Mouse (Mus musculus): ENCODE results near the gene Muc1.

Gene Muc1

DNA sequence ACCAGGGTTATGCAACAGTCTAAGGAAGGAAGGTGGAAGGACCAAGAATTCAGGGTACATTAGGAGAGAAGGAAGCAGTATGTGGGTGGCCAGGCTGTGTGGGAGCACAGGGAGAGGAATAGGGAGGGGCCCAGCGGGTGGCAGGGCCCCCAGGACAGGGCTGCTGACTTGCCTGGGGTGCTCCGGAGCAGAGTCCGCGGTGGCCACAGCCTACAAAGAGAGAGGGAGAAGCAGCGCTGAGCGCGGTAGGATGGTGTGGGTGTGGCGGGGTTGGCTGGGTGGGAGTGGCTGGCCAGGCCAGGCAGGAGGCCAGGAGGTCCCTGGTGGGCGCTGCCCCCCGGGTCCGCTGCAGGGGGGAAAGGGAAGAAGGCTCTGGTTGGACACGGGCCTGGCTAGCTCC lies 9.6 kb downstream of the Muc1 start:
- DNase-seq, result no peak

DNA sequence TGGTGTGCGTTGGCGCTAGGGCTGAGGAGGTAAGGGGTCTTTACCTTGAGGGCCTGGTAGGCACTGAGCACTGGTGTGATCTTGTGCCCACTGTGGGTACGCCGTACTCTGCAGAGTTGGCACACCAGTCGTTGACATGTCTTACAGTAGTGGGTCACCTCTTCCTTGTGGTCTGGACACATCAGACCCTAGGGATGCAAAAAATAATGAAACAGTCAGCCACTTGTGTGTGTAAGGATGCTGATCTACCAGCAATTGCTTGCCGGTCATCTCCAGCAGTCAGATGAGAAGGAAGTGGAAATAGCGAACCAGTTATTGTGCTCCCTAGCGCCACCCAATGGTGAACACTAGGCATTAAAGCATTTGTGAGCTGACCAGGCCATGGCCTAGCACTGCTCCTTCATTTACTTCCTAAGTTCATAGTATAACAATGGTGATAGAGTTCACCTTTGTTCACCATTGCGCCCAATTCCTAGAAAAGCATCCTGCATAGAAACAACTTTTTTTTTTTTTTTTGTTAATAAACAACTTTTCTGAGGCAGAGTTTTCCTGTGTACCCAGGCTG lies 13.6 kb downstream of the Muc1 start:
- peak; percentile 73 to 78 for DNase-seq

DNA sequence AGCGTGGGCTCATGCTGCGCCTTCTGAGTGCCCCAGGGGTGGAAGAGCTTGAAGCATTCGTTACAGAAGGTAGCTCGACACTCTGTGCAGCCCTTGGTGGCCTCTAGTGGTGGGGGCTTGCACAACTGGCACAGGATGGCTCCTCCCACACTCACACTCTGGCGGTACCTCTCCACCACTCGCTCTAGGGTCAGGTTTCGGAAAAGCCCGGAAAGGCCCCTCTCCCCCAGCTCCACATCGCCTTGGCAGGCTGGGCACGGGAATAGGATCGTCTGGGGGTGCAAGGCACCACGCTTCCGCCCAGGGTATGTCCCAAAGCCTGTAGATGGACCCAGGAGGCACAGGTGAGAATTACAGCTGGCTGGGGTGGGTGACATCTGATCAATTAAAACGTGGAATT lies 14.8 kb downstream of the Muc1 start:
- peak; percentile 64 to 66 for DNase-seq

DNA sequence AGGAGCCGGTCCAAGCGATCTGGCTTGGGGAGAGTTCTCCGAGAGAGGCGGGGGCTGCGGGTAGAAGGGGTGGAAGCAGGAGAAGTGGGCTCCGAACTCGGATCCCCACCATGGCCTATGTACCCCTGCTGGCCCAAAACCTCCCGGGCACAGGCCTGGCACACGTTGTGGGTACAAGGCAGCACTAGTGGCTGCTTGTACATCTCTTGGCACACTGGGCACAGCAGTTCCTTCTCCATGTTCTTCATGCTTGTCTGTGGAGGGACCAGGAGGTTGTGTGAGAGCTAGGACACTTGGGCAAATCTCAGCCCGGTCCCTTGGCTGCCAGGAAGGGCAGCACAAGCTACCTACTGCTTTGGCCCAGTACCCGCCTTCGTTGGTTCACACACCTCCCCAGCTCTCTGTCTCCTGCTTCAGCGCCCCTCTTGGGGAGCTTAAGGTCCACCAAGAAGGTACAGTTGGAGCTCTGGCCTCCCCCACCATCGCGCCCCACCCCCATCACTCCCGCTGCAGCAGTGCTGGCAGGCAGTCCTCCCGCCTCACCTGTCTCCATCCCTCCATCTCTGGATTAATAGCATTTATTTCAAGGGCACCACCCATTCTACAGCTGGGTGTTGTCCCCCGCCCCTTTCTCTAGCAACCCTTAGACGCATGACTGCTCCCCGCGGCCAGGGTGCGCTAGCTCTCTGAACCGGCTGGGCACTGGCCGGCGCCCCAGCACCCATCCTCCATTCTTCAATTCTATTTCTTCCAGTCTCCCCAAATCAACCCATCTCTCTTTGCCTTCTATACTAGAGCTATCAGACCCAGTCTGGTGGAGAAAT lies 15.5 kb downstream of the Muc1 start:
- DNase-seq, result peak; percentile 49 to 56

DNA sequence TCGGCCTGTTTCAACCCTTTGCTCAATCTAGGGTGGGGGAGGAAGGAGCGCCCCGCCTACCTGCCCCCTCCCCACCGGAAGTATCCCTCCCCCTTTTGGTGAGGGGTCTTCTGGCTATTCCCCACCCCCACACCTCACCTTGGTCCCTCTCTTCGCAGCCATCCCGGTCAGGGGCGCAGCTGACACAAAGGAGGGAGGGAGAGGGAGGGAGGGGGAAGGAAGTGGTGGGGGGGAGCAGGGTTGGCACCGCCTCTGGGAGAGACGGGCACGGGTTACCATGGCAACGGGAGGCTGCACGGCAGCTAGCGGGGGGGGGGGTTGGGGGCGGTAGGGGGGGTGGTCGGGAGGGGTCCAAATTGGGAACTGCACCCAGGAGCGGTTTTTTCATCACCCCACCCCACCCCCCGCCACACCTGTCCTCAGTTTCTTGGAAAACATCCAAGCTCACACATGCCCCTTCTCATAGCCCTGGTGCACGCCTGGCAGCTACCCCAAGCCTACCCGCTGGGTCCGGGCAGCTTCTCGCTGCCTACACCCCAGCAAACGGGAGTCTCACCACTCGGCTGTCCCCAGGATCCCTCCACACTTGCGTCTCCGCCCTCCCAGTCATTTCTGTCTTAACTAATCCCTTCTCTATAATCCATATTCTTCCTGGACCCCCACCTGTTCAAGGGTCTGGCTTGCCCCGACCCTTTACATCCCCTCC lies 16.3 kb downstream of the Muc1 start:
- DNase-seq, result no peak

DNA sequence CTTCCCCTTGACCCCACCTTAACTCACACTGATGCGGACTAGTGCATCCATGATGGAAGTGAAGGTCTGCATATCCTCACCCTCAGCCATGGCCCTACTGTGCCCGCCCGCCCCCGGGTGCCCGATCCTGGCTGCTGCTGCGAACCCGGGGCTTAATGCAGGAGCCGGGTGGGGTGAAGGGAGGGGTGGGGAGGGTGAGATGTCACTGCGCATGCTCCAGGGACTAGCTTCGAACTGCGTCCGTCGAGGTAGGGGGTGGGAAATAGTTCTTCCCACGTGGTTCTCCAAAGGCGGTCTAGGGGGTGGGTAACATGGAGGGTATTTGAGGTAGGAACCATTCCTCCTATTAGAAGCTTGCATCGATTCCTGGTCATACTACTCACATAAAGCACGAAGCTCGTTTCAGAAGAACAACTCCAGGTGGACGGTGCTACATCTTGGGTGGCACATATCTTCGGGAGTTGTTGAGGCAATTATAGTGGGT lies 16.9 kb downstream of the Muc1 start, which contains the start of gene Krtcap2:
TSS of gene Krtcap2 (plus strand) at position 279 of the 484 bp plus-strand sequence.
- no peak for DNase-seq

DNA sequence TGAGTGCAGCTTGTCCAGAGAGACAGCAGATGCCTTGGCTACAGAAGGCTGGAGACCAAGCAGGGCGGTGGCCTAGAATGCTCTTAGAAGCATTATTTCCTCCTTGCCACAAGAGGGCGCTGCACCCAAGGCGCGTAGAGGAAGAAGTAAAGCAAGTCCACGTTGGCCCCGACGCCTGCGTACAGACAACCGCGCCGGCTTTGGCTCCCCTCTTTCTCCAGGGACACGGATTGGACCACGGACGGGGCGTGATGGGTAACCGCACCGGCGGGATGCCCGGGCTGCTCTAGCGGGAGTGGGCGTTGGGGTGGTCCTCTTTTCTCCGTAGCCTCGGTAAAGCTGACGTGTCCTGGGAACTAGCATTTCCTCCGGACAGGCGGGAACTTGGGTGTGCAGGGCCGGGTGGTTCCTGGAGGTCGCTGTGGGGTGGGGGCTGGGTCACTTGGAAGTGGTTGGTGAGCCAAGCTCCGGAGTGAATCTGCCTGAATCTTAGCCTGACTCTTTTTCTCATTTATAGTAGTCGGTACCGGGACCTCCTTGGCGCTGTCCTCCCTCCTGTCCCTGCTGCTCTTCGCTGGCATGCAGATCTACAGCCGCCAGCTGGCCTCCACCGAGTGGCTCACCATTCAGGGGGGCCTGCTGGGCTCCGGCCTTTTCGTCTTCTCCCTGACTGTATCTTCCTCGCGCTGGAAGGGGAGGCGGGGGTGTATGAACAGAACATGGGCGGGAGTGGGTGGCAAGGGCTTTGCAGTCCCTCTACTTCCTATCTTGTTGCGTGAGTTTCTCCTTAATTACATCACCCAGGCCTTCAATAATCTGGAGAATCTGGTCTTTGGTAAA lies 17.6 kb downstream of the Muc1 start, which contains the start of gene Trim46:
TSS of gene Trim46 (minus strand) at position 49 of the 840 bp plus-strand sequence.
- peak; percentile 89 for DNase-seq

DNA sequence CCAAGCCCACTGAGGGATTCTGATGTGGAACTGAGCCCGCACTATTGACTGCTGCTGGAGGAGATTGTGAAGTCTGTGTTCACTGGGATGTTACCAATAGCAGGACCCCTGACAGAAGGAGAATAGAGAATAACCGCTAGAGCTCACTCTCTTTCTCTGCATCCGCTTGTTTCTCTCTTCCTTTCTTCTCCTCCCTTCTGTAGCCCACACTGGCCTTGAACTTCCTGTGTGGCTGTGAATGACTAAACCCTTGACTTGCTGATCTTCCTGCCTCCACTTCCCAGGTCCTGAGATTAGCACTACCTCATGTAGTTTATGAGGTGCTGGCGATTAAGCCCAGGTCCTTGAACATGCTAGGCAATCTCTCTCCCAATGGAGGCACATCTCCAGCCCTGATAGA lies 18.6 kb downstream of the Muc1 start:
- no peak for DNase-seq

DNA sequence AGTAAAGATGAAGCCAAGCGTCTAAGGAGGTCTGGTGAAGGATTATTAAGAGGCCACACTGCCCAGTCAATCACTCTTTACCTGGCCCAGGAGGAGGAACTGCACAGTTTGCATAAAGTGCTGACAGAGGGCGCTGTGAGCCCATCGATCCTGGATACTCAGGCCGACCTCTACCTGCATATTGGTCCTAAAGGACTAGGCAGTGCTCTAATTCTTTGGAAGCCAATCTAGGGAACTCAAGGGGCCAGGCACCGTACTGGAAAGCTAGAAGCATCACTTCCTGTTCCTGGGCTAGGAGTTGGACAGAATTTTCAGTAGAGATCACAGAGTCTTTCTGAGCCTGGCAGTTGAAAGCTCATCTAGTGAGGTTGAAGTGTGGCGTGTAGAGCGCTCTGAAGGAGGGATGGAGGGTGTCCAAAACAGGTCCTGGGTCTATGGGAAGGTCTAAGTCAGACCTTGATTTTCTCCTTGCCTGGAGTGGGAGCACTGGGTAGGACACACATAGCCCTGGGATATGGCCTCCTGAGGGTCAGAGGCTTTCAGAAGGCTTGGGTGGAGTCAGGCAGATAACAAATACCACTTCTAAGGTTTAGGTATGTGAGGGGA lies 21.7 kb downstream of the Muc1 start:
- DNase-seq, result peak; percentile 85 to 88

DNA sequence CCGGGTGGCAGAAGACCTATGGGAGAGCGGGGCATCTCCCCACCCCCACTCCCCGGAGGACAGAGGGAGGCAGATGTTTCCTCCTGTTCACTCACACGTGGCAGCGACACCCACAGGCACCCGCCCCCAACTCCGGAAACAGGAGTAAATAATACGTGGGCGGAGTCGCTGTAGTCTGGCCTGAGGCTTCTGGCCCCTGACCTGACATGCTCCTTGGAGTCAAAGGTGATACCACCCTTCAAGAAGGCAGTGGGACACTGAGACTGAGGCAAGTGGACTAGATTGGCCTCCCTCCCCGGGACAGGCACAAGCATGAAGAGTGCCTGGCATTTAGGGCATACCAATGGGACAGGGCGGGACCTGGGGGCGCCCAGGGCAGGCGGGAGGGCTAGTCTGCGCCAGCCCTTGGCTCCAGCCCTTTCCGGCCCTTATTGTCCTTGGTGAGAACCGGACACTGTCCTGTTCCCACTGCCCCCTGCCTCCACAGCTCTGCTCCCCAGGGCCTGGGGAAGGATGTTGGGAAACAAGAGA lies 22.6 kb downstream of the Muc1 start:
- peak; percentile 69 to 77 for DNase-seq

DNA sequence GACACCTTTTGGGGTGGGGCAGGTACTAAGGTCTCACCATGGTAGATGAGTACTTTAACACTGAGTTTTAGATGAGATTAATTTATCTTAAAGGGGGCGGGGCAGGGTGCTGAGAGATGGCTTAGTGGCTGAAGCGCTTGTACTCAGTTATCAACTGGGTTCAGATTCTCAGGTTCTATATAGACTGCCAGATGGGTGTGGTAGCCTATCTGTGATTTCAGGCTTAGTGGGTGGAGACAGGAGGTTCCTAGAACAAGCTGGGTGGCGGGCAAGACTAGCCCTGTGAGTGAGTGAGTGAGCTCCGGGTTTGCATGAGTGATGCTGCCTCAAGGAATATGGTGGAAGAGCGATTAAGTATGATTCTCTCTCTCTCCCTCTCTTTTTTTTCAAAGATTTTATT lies 26.1 kb downstream of the Muc1 start:
- no peak for DNase-seq

DNA sequence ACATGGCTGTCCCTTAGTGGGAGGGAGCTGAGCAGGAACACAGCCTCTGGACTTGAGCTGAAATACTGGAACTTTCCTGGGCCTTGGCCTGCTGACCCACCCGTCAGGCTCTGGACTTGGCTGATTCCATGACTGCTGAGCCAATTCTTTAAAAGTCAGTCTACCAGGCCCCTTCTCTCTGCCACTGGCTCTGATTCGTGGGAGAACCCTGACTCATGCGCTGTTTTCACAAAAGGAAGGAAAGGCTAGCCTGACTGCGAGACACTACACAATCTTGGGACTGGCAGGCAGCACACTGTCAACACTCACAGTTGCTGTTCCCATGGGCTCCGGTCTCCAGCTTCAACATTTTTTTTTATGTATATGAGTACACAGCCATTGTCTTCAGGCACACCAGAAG lies 27.3 kb downstream of the Muc1 start:
- DNase-seq, result no peak

DNA sequence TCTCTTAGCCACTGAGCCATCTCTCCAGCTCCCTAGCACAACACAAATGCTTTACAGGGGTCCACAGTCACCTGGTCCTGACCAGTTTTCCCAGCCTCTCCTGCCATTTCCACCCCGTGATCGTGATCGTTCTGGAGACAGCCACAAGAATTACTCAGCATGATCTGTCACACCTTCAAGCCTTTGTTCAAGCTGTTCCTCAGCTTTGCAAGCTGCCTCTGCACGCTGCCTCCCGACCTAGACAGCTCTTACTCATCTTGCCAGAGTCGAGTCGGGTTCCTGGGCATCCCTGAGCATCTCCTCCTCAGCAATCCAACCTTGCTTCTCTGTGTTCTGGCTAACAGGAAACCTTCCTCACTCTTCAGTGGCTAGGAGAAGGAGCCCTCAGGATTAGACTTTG lies 30.2 kb downstream of the Muc1 start, which contains the start of gene Dpm3:
TSS of gene Dpm3 (plus strand) at position 283 of the 400 bp plus-strand sequence.
- no peak for DNase-seq

DNA sequence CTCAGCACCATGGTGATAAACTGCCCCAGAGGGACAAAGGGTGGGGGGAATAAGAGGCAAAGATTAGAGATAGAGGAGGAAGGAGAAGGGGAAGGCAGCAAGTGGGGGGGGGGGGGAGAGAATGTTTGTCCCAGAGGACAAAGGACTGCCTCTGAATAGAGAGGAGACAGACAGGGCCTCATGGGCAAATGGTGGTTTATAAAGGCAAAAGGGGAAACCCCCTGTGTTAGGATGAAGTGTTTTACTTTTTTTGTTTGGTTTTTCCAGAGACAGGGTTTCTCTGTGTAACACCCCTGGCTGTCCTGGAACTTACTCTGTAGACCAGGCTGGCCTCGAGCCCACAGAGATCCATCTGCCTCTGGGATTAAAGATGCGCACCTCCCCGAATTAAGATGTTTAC lies 31.4 kb downstream of the Muc1 start:
- no peak for DNase-seq

DNA sequence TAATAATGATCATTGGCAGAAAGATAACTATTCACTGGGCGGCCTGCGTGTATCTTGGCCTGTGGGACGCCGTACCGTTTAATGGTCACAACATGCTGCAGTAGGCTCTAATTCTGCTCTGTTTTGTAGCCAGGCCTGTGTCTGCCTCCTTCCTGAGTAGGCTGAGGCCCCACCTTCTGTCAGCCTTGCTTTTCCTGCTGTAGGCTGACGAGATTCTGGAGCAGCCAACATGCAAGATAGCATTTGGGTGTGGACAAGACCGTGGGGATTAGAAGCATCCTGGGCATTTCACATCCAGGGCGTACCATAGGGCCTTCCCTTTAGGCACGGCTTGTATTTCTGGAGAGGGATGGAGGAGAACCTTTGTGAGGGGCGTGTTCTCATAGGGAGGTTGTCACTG lies 33.6 kb downstream of the Muc1 start:
- DNase-seq, result no peak

DNA sequence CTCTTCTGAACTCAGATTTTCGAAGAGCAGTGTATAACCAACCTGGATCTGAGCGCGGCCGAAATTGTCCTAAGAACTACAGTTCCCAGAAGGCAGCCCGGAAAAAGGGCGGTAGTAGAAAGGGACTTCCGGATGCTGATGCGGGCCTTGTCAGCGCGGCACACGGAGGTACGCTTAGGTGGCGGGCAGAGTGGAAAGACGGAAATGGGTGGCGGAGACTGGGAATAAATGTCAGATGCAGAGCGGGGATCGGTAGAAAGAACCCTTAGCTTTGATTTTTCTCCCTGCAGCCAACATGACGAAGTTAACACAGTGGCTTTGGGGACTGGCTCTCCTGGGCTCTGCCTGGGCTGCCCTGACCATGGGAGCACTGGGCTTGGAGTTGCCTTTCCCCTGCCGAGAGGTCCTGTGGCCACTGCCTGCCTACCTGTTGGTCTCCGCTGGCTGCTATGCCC lies 37.6 kb downstream of the Muc1 start:
- peak; percentile 80 to 81 for DNase-seq

DNA sequence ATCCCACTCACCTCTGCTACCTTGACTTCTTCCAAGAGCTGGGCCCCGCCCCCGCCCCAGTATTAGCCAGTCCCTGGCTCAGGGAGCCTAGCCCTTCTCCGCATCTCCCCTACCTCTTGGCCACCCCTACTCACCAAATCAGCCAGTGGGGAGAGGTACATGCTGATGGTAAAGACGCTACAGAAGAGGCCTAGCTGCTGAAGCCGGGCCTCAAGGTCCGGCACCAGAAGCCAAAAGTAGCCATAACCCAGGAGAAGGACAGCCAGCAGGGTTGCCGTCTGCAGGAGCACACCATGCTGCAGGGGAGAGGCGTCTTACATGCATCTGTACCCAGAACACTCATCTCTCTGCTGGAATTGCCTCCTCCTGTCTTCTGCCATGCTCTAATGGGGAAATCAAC lies 40.1 kb downstream of the Muc1 start:
- DNase-seq, result no peak

DNA sequence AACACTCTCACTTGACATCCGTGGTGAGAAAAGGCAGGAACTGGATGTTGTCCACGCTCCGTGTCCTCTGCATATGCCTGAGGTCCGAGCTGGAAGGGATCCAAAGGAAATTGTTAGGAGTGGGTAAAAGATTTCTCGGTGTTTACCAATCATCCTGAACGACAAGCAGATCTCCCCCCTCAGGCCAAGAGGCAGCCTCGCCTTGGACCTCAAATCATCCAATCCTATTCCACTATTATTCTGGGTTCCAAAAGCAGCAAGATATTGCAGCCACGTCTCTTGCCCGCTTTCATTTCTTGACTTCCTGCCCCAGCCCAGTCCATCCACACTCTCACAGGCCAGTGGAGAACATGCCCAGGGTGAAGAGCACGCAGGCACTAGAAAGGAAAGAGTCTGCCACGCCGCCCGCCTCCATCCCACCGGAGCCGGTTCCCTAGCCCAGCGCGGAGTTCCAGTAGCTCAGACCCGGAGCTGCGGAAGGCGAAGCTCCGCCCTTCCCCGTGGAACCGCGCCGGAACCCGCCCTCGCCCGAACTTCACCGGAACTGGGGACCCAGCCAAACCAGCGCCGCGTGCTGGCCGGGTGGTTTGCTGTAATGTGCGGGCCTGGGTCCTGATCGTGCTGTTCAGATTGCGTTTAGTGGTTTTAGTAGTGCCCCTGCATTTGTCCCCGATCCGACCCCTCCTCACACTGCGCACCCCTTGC lies 41.3 kb downstream of the Muc1 start, which contains the start of gene Slc50a1:
TSS of gene Slc50a1 (minus strand) at position 520 of the 705 bp plus-strand sequence.
- peak; percentile 80 to 83 for DNase-seq

DNA sequence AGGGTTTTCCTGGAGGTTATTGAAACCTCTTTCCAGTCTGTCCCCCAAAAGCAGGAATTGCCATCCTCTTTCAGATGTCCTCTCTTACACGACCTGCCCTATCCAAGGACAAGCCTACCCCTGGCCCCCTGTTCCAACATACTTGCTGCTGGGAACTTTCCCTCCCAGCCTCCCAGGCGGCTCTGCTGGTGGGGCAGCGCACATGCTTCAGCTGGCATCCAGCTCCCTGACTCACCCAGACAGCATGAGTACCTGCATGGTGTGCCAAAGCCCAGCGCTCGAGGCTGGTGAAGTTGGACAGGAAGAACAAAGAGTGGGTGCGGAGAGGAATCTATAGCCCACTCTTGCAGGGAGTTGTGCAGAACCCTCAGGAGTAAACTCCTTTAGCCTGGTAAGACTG lies 42.0 kb downstream of the Muc1 start:
- peak in 1 of 2 experiments; percentile 36 for DNase-seq

DNA sequence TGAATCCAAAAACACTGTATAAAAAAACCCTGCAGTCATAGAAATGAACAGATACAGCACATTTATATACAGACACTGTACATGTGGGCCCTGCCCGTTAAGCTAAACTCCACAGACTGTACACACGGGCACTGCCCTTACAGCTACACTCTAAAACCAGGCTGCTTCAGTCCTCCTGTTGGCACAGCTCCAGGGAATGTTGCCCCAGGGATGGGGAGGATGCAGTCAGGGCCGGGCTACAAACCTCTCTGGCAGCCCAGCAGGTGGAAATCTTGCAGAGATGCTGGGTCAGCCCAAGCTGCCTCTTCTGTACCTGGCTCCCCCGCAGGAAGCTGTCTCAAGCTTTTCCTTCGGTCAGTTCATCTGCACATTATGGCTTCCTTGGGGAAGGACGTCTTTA lies 42.9 kb downstream of the Muc1 start:
- DNase-seq, result peak; percentile 53

DNA sequence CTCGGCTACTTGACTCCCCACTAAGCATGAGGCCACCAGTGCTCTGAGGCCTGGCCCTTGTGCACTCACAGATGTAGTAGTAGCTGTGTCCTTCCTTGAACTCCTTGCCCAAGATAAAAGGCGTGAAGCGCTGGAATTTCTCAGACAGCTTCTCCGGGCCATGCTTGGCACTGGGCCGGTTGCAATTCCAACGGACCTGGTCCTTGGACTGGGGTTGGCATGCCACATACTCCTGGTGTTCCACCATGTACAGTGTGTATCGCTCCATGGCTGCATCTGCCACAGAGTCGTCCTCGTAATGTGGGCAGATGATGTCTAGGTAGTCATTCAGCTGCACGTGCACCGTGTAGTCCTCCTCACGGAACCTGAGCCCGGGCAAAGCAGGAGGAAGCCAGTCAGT lies 47.2 kb downstream of the Muc1 start:
- peak in 1 of 2 experiments; percentile 48 for DNase-seq

Measured in kidney, adult 8-10 months (tissue).